Mouse (Mus musculus): Measurements from ENCODE around the gene Gm49388.
A peak's percentile ranks its signal among the peaks of the same experiment; 100 is the strongest.
"Not testable (repeated sequence)": the region's sequence is repeated elsewhere in the genome, so short reads cannot be mapped to it uniquely, and the experiment has no call there.

Gm49388 gene

GRCm38 (mm10) chr7:127802313-127802712 is 16.9 kb downstream of the Gm49388 start:
- no peak for DNase-seq (ENCODE audit: low spot score)

- DNase-seq (ENCODE audit: low spot score): no peak
Measured at GRCm38 (mm10) chr7:127808821-127809220, 23.4 kb downstream of the Gm49388 start.

GRCm38 (mm10) chr7:127809846-127810245 is 24.4 kb downstream of the Gm49388 start:
- DNase-seq (ENCODE audit: low spot score): no peak

DNA sequence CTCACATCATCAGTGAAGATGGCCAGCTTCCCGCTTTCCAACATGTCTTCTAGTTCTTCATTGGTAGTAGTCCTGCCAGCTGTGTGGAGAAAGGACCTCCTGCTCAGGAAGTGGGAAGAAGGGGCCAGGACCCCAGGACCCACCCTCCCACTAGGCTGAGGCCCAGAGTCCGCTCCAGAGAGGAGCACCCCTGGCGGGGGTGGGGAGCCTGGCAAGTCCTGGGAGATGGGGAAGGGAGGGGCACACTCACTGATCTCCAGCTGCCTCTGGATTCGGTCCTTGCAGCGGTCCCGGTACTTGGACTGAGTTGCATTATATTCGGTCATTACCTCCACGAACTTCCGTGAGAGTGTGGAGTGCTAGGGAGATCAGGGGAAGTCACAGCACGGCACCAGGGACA is 25.2 kb downstream of the Gm49388 start:
- DNase-seq (ENCODE audit: low spot score): no peak

DNA sequence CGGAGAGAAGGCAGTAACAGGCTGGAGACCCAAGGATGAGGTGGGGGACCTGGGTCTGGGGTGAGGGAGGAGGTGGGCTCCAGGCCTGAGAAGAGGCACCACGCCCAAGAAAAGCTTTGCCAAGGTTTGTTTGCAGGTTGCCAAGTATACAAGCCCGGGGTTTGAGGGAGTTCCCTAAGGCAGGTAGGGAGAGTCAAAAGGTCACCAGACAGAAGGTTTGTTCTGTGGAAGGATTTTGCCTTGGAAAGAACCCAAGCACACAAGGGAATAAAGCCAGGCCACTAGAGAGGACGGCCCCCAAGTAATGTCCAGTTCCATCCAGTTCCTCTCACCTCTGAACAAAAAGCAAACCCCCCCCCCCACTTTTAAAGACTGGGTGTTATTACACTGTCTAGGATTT is 25.8 kb downstream of the Gm49388 start:
- no peak for DNase-seq (ENCODE audit: low spot score)

DNA sequence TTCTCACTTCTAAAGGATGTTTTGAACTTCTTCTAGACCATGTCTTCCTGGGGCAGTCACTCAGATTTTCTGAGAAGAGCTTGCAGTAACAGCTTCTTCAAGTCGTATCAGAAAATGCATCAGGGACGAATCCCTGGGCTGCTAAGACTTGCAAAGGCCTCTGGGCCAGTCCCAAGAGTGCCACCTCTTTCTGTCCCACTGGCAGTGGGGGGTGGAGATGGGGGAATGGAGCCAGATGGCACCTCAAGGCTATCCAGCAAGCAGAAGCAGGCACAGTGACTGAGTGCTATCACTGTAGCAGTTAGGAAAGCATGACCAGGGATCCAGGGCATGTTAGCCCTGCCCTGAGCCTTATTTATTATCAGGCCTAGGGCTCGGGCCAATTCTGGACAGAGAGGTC is 26.9 kb downstream of the Gm49388 start:
- no peak for DNase-seq (ENCODE audit: low spot score)

- no peak for DNase-seq (ENCODE audit: low spot score)
Measured at GRCm38 (mm10) chr7:127813821-127814220, 28.4 kb downstream of the Gm49388 start.

GRCm38 (mm10) chr7:127814241-127814921 is 29.0 kb downstream of the Gm49388 start:
- peak; percentile 53 for DNase-seq (ENCODE audit: low spot score)

GRCm38 (mm10) chr7:127815116-127815665 is 29.8 kb downstream of the Gm49388 start:
- DNase-seq (ENCODE audit: low spot score): no peak

DNA sequence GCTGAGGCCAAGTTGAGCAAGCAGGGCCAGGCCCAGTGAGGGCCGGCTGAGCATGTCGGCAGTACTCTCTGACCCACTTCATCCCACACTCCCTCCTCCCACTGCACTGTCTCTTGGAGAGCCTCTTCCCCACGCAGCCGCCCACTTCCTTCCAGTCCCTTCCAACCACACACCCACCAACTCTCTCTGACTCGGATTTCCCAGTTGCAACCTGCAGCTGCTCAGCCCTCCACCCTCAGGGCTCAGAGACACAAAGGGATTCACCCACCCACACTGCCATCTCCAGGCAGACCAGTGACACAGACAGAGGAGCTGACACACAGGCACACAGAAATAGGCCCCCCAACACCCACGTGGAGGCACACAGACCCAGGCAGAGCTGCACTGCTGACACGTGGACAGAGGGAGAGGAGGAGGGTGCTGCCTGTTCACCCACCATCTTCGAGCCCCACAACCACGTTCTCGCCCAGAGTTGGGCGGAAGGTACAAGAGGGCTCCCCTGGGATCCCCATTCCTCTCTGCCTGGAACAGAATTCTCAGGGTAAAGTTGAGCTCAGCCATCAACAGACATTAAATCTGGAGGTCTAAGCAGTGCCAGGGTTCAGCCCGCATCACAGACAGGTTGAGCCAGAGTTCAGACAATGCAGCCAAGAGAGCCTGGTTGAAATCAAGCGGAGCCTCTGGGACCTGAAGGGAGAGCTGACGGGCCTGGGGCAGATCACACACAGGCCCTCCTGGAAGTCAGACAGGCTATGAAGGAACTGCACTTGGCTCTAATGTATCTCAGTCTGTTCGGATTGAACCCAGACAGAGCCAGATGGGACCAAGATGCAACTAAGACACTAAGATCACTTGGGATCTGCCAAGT is 30.8 kb downstream of the Gm49388 start:
- peak; percentile 61 for DNase-seq (ENCODE audit: low spot score)

DNA sequence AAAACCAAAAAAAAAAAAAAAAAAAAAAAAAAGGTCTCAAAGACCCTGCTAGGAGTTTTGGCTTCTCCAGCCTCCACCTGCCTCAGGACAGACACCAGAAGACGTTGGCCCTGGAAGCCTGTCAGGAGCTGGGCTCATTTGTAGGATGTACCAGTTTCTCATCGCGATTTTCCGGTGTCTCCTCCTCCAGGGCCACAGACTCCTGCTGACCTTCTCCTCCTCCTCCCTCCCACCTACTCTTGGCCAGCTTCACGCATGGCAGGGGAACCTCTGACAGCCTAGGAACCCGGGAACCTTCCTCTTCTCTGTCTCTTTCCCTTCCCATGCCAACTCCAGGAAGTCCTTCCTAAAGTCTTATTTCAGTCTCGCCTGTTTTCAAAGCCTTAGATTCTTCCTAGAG is 31.6 kb downstream of the Gm49388 start:
- no peak for DNase-seq (ENCODE audit: low spot score)

DNA sequence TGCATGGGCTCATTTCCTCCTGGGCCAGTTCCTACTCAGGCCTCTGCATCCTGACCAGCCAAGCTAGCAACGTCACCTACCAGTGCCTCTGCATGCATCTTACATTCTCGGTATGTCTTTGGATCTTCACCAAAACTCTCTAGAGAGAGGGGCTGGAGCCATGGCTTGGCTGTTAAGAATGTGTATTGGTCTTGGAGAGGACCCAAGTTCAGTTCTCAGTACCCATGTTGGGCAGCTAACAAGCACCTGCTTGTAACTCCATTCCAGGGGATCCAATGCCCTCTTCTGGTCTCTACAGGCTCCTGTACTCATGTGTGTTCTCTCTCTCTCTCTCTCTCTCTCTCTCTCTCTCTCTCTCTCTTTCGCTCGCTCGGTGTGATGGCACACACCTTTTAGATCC is 32.4 kb downstream of the Gm49388 start:
- no peak for DNase-seq (ENCODE audit: low spot score)

DNA sequence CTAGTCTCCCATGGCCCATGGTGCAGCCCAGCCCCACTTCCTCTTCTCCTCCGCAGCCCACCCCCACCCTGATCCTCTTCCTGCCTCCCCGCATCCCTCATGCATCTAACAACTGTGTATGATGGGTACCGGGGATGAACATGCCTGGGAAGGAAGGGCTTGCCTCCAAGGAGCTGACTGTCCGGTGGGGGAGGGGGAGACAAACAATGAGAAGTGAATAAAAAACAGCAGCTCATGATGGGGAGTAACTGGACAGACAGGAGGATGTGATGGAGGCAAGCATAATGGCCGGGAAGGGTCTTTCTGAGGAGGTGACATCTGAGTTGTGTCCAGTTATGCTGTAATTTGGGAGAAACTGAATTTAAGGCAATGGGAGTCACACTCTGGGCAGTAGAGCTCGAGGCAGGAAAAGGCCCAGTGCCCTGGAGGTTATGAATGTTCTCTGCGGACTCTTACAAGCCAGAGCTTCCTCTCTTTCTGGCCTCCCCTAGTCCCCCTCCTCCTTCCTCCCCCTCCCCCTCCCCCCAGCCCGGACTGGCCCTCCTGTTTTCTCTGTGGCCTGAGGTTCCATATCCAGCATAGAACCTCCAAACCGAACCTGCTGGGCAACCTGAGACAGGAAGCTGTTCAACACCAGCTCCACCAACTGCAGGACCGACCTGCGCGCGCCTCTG is 35.6 kb downstream of the Gm49388 start:
- DNase-seq (ENCODE audit: low spot score): no peak

DNA sequence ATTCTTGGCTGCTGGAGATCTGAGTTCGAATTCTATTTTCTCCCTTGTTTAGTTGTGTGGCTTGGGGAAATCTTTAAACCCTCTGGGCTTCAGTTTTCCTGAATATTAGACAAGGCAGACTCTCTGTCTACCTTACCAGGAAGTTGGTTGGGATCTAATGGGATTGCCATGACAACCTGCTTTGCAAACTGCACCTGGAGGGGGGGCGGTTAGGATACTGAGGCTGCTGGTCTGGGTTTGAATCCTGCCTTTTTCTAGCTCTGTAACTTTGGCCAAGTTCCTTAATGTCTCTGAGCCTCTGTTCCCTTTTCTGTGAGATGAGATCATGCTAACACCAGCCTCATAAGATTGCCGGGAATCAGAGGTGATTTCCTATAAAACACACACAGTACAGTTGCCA is 37.1 kb downstream of the Gm49388 start:
- no peak for DNase-seq (ENCODE audit: low spot score)

DNA sequence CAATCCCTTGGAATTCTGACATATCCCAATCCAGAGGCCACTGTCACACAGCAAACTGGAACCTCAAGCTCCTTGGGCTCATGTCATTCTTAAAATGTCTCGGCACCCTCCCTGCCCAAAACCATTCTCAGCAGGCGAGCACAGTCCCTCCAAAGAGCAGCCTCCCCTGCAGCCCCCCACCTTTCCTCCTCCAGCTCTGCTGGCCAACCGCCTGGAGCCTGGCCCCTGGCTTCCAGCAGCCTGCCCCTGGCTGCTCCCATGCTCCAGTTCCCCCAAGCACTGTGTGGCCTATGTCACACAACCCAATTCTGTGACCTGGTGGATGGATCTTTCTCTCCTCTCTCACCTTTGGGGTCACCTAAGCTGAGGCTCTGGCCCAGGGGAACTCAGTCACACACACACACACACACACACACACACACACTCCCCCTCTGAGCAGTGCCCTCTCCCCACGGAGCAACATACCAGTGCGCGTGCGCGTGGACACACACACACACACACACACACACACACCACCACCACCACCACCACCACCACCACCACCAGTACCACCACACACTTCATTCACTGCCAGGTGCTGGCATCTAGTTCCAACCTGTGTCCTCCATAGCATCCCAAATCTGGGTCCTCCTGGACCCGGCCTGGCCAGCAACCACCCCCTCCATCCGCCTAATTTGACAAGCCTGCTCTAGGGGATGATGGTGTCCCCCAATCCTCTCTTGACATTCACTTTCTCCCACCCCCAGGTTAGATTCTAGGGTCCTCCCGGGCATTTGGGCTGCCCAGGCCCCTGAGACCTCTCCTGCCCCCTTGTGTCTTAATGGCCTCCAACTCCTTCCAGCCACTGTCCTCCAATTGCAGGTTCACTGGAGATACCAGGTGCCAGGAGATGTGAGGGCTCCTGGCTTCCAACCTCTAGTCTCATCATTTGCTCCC is 38.1 kb downstream of the Gm49388 start:
- no peak for DNase-seq (ENCODE audit: low spot score)

- no peak for DNase-seq (ENCODE audit: low spot score)
Measured at GRCm38 (mm10) chr7:127824176-127824871, 38.9 kb downstream of the Gm49388 start, which contains the start of the genes Stx4a and Stx1b. Stx4a (plus strand) TSS chr7:127824294. Stx1b (minus strand) TSS chr7:127824549.

DNA sequence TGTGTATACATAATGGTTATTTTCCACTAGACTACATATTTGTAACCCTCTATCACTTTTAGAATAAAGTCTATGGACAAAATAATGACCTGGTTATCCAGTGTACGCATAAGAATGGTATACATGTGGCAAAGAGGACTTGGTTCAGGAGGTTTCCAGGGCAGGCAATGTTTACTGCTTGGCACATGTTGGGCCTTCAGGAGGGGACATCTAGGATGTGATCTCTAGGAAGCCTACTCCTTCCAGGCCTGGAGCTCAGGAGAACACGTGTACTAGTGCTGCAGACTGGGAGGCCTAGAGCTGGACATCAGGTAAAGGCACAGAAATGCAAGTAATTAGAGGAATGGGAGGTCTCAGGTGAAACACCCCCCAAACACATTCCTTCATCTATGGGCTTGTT is 50.1 kb downstream of the Gm49388 start:
- DNase-seq (ENCODE audit: low spot score): no peak

DNA sequence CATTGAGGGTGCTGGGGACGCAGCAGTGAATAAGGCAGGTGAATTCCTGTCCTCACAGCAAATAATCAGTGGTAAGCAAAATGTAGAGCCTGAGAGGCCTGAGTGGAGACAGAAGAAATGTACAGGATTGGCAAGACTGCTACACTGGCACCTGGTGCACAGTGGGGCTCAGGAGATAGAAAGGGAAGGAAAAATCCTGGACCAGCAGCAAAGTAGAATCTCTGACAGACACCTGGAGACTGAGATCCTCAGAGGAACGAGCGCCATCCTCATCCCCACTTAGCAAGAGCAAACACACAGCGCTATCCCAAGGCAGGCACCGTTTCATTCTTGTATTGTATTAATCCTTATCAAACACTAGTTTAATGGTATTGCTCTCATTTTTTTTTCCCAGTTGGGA is 52.1 kb downstream of the Gm49388 start:
- DNase-seq (ENCODE audit: low spot score): no peak

DNA sequence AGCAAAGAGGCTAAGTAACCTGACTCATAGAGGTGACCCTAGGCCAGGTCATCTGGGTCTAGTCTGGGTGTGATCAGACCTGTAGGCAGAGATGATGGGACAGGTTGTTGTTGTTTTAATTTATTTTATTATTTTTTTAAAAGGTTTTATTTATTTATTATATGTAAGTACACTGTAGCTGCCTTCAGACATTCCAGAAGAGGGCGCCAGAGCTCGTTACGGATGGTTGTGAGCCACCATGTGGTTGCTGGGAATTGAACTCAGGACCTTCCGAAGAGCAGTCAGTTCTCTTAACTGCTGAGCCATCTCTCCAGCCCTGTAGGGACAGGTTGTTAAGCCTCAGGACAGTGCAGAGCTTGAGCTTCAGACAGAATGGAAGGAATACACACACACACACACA is 52.5 kb downstream of the Gm49388 start:
- DNase-seq (ENCODE audit: low spot score): not testable (repeated sequence)

- DNase-seq (ENCODE audit: low spot score): not testable (repeated sequence)
Measured at GRCm38 (mm10) chr7:127840031-127840430, 54.6 kb downstream of the Gm49388 start.

DNA sequence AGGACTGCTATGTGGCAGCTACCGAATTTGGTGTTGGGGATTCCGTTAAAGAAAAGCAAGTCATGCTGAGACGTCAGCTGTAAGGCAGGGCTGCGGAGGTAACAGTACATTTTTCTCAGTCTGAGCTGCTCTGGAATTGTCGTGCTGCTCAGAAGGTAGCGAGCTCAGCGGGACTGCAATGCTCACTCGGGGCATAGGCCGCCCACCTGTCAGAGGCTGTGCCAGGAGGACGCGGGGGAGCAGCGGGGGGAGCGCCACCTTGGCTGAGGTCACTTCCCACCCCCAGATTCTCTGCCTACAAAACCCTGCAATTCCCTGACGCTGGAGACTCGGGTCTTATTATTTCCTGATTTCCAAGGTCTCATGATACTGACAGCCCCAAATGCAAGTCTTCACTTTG is 55.5 kb downstream of the Gm49388 start:
- peak; percentile 45 for DNase-seq (ENCODE audit: low spot score)
